Mouse (Mus musculus) fibroblast of lung, adult 2 months (primary cell): ENCODE measurements around the gene Zdhhc3.
A peak's percentile ranks its signal among the peaks of the same experiment; 100 is the strongest.

Experiments used
- DNase-seq: peaks from one replicate; pipeline ENCODE4 v3.0.0-alpha.2; 2011; ENCODE audit warnings: low read depth

The Zdhhc3 gene

GRCm38 (mm10) chr9:123112805-123113521, at the start of gene Zdhhc3, which contains the start of gene Exosc7:
TSS of gene Zdhhc3 (minus strand) at chr9:123113205.
TSS of gene Exosc7 (plus strand) at chr9:123113215.
- peak; percentile 58 for DNase-seq

- DNase-seq, result no peak
Observed at GRCm38 (mm10) chr9:123161792-123162191, 48.8 kb upstream of the Zdhhc3 start.

GRCm38 (mm10) chr9:123159330-123159729, 46.3 kb upstream of the Zdhhc3 start:
- peak; percentile 39 for DNase-seq

DNA sequence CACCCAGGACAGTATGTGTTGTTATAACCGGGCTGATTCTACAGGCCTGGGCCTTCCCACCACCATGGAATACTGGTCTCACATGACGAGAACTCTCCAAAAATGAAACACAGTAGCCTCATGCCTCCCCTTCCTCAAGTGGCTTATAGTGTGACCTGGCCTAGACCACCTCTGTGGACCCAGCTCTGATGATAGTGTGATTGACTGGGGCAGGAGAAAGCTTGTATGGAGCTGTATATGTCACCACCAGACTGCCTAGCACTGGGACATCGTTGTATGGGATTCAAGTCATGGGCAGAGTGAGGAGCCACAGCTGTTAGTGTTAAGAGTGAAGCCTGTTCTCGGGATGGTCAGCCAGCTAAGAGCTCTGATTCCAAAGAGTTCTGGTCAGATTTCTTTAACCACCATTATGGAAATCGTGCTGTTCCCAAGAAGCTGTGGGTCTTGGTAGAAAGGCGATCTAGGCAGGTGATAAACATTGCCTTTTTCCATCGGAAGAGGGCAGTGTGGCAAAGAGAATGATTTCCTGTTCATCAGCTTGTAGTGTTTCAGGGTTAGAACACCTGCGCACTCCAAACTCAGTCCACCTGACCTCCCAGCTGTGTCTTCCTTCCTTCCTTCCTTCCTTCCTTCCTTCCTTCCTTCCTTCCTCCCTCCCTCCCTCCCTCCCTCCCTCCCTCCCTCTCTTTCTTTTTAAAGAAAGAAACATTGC, 45.3 kb upstream of the Zdhhc3 start:
- peak; percentile 35 for DNase-seq

- DNase-seq, result no peak
Observed at GRCm38 (mm10) chr9:123157699-123158098, 44.7 kb upstream of the Zdhhc3 start.

- no peak for DNase-seq
Observed at GRCm38 (mm10) chr9:123156910-123157361, 43.9 kb upstream of the Zdhhc3 start.

DNA sequence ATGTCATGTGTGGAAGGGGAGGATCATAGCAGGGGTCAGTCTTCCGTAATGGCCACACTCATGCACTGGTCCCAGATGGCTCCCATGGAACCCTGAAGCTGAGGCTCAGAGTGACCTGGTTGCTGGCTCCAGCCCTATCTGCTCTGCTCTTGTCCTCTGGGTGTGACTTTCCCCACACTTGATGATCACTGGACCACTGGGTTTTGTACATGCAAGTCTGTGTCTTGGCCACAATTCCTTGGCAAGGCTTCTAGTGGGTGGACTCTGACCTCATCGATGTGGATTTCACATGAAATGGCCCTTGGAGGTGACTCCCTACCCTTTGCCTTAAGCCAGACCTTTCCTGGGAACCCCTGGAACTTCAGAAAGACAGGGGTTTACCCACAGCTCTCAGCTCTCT, 40.1 kb upstream of the Zdhhc3 start:
- DNase-seq, result no peak

GRCm38 (mm10) chr9:123152026-123152425, 39.0 kb upstream of the Zdhhc3 start:
- no peak for DNase-seq

DNA sequence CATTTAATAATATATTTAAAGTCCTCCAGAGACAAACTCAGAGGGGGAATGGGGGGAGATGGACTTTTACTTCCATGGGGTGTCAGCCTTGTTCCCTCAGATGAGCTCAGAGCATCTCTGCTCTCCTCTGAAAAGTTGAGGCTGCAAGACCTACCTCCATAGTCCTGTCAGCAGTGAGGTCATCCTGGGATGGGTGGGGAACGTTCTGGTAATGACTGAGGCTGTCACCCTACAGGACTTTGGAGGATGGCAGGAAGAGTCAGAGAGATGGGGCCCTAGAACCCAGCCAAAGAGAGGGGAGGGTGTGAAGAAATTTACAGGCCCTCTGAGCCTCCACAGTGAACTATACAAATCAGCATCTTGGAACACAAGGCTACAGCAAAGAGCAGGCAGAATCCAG, 38.6 kb upstream of the Zdhhc3 start:
- no peak for DNase-seq

GRCm38 (mm10) chr9:123150241-123151020, 37.4 kb upstream of the Zdhhc3 start, which contains the start of gene Clec3b:
TSS of gene Clec3b (plus strand) at chr9:123150946.
- DNase-seq, result no peak

GRCm38 (mm10) chr9:123148430-123148829, 35.4 kb upstream of the Zdhhc3 start:
- DNase-seq, result no peak

DNA sequence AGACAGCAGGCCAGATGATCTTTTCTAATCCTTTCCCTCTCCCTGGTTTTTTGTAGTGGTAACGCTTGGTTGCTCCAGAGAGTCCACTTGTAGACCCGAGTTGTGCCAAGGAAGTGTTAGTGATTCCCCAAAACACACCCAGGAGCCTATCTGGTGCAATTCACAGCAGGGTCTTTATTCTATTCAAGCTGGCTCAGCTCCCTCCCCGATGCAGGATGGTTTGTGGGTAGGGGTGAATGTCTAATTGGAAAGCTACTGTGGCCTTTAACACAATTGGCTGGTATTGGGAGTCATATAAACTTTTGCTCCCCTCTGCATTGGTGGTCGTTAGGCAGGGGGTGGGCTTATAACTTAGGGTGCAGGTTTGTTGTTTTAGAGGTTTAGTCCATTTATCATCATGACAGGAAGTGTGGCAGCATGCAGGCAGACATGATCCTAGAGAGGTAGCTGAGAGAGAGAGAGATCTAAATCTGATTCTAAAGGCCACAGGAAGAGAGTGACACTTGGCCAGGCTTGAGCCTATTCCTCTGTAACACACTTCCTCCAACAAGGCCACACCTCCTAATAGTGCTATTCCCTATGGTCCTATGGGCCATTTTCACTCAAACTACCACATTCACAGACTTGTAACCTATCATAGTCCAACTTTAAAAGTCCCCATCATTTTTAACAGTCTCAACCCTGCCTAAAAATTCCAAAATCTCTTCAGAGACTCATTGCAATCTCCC, 27.0 kb upstream of the Zdhhc3 start:
- DNase-seq, result no peak

GRCm38 (mm10) chr9:123138891-123139474, 26.0 kb upstream of the Zdhhc3 start:
- DNase-seq, result peak; percentile 65

DNA sequence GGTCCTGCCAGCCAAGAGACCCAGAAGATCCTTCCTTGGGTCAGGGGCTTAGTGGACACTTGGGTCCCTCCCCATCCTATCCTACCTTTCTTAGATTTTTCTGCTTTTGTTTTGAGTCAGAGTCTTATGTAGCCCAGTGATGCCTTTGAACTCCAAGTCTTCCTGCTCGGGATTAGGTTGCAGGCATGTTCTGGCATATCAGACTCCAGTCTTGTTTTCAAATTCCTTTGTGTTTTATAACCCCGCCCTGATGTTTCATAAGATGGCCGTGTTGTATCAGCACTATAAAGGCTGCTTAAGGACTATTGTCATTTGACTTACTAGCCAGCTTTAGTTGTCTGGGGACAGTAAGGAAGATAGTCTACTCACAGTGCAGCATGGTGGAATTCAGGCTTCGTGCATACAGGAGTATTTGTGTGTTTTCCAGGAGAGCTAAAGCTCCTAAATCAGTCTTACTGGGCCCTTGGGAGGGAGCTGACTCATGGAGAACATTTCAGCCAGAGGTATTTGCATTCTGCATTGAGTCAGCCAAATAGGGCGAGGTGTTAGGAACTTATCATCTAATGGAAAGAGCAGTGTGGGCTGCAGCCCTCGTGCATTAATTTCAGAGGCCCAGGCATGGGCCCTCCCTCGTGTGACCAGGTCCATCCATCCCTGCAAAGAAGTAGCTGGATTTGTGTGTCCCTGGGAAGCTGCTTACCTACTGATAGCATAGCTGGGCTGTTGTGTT, 24.1 kb upstream of the Zdhhc3 start:
- no peak for DNase-seq

- DNase-seq, result no peak
Observed at GRCm38 (mm10) chr9:123132994-123133393, 20.0 kb upstream of the Zdhhc3 start.

- DNase-seq, result no peak
Observed at GRCm38 (mm10) chr9:123127663-123128062, 14.7 kb upstream of the Zdhhc3 start.

DNA sequence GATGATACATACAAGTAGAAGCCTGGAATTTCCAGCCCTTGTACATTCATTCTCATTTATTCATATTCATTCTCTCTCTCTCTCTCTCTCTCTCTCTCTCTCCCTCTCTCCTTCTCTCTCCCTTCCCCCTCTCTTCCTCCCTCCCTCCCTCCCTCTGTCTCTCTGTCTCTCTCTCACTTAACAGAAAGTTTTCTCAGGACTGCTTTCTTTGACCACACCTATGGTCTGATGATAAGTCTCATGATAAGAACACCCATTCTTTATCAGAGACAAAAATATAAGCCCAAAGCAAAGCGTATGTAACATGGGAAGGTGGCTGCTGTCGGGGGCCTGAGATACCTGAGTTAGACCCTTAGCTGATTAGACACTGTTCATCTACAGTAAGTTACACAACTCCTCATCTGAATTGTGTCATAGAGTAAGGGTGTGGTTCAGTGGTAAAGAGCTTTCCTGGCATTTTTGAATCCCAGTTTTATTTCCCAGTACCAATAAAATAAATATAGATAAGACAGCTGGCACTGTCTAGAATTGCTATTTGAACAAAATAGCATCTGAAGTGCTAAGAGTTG, 11.5 kb upstream of the Zdhhc3 start:
- no peak for DNase-seq

GRCm38 (mm10) chr9:123123571-123124412, 10.8 kb upstream of the Zdhhc3 start:
- peak; percentile 56 for DNase-seq

DNA sequence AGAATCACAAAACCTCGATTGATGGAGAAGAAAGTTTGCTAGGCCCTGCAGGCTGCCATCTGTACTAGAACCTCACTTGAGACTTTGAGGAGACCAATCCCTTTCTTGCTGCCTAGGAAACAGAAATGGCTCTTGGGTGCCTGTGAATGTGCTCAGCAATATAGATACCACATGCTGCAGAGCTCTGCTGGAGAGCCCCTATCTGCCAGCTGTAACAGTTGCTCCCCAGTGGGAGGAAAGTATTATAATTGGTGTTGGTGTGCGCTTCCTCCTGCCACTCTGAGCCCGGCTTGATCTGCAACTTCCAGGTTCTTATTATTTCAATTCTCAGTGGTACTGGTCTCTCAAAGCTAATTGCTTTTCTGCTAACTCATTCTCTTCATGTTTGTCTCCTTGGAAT, 10.0 kb upstream of the Zdhhc3 start:
- DNase-seq, result no peak
